Mouse (Mus musculus): ENCODE data around the gene Jmjd4.
A peak's percentile ranks its signal among the peaks of the same experiment; 100 is the strongest.

Jmjd4 gene

DNA sequence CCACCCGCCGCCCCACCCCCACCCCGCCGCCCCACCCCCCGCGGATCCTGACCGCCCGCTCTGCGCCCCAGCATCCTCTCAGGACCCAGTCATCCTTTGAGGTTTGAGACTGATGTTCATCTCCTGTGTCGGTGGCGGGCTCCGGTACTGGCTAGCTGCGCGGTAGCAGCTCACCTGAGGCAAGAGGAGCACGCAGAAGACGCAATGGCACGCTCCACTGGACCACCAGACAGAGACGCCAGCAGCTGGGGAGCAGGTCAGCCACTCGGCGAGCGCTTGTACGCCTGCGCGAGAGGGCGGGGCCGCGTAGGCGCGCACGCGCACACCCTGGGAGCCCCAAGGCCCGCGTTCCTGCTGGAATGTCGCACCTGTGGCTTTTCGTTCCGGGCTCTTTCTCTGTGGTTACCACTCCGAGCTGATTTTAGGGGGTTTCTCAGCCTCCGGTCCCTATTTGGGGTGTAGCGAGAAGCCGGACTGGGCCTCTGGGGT, at the start of gene Jmjd4:
Gene Jmjd4, plus strand, starts transcription at position 305 of the 489 bp plus-strand sequence.
- DNase-seq, result peak; percentile 92 to 95

DNA sequence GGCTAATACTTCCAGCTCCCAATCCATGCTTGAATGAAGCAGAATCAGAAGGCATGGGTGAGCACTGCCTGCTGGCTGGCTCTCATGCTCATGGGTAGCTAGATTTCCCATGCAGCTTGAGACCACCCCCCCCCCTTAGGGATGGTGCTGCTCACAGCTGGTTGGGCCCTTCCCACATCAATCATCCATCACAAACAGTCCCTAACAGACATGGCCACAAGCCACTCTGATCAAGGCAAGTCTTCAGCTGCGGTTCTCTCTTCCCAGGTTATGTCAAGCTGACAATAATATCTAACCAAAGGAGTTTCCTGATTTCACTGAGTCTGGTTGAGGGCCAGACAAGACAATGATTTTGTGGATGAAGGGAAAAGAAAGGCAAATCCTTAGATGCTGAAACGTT, 49.0 kb upstream of the Jmjd4 start:
- no peak for DNase-seq

DNA sequence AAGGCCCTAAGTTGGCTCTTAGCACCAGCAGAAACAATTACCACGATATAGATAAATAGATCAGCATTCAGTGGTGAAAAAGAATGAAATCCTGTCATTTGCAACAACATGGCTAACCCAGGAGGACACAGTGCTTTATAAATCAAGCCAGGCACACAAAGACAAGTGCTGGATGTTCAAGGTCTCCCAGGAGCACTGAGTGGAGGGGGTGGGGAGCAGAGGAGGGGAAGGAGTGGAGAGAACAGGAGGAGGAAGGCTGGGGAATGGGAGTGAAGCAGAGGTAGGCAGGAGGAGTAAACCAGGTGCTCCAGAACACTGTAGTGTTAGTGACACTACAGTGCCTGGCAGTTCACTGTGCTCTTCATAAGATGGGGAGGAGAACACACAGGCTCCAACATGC, 44.1 kb upstream of the Jmjd4 start:
- DNase-seq, result no peak

DNA sequence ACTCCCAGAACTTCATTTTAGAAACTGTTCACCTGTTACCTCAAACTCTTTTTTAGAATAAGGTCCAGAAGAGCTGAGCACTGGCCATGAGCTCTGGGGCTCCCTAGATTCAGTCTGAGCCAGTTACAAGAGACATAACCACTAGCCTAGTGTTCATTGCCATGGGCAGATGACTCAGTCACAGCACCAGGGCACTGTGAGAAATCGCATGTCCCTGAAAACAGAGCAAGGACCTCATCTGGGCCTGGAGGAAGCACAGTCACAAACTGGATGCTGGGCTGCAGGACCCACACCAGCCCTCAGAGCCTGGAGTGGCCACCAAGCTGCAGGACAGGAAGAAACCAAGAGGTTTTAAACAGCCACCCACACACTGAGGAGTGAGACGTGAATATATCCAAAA, 39.0 kb upstream of the Jmjd4 start:
- no peak for DNase-seq

DNA sequence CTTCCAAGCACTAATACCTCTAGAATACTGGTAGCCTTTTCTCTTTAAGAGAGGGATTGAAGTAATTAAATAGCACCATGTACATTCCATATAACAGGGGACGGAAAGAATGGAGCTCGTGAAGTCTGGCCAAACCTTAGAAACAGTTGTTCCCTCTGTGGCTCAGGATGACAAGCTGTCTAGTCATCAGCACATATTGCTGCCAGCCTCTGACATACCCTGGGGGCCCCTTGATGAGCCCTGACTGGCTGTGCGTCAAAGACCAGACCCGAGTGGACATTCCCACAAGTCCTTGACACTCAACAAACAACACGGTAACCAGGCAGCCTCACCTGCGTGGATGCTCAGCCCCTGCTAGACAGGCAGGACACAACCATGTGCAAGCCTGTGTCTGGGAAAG, 37.8 kb upstream of the Jmjd4 start:
- DNase-seq, result no peak

DNA sequence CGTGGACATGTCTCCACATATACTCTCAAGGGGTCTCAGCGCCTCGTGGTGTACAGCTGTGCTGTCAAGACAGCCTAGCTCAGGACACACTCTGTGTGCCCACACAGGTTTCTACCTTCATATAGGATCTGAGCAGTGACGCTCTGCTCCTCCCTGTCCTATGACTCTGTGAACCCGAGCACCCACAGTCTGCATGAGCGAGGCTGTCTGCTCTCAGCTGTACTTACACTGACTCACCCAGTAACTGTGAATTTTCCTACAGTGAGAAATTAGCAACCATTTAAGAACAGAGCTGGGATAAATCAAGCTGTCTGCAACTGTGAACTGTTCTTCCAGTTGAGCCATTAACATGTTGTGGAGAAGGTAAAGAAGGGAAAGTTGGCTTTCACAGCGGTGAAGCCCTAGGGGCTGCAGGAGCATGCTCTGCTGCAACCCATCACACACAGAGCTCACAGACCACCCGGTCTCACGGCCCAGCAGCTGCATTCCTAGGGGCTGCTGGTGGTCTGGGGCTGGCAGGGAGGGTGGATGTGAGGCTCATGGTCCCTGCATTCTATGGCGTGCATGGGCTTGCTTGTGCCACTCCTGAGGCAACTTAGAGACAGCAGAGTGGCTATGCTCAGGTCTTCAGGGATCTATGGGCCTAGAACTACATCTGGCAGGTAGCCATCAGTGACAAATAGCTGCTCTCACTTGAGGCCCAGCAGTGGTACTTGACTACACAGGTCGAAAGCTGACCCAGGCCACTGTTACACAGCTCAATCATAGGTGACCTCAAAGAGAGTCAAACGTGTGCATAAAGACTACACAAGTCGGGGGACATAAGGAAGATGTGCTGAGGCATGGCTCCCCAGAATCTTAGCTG, 36.6 kb upstream of the Jmjd4 start:
- DNase-seq, result no peak

DNA sequence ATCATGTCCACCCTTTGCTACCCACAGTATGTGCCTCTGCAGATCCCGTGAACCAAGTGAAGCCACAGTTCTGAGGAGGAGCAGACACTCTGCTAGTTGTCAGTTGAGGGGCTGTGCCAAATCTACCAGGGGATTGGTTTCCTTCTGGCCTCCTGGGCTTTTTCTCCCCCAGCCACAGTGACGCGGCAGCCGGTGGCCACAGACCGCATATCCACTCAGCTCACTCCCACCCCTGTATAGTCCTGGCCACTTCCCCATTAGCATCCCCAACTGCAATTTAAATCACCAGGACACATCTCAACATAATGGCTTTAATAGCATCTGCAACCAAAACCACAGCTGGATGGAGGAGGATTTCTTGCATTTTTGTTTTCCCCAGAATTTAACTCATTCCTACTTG, 31.1 kb upstream of the Jmjd4 start:
- DNase-seq, result no peak

DNA sequence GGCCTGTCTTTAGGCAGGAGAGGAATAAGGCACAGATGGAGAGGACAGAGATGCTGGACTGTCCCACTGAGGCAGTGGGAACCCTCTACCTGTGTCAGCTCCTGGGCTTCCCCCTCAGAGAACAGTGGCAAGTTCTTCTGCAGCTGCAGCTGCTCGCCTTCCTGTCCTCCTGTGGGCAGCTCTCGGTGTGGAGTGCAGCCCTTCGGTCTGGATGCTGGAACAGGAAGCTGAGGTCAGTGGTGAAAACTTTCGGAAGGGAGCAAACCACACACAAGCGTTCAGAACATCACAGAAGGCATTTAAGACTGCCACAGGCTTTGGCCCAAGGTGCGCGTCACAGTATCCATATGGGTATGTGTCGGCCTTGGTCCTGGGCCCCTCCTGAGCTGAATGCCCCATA, 28.4 kb upstream of the Jmjd4 start:
- DNase-seq, result peak in 1 of 2 experiments; percentile 26

DNA sequence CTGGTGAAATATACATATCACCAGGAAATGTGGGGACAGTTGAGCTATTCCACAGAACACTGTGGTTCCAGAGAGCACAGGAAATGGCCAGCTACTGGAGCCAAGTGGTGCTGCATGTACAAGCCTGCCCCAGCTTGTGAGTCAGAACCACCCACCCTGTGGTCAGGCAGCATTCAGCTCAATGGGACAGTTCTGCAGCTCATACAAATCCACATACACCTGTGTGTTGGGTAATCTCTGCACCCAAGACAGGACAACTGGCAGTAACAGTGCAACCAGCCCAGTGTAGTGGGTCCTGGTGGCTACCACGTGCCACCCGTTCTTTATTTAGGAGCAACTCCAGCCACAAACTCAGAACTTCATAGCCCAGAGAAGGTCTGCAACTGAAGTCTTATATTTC, 27.9 kb upstream of the Jmjd4 start:
- peak in 1 of 2 experiments; percentile 19 for DNase-seq

DNA sequence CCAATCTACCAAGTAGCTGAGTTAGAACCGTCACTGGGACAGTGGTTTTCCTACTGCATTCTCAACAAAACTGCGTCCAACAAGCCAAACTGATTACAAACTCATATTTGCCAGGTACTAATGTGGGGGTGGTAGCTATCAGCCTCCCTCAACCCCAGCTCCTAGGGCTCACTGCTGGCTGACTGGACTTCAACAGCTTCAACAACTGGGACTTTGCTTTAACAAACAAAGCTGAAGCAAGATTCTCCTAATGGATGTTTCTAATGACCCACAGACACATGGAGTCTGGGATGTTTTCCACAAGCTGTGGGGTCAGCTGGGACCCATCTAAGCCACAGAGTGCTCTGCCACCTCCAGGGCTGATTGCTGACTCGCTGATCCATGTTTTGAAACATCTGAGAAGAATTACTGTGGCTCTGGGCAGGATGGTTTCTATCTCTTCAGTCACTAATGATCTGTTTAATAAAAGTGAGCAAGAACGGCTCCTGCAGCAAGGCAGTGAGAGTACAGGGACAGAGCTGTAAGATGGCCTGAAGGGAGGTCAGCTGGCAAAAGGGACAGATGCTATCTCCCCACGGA, 26.7 kb upstream of the Jmjd4 start:
- no peak for DNase-seq

DNA sequence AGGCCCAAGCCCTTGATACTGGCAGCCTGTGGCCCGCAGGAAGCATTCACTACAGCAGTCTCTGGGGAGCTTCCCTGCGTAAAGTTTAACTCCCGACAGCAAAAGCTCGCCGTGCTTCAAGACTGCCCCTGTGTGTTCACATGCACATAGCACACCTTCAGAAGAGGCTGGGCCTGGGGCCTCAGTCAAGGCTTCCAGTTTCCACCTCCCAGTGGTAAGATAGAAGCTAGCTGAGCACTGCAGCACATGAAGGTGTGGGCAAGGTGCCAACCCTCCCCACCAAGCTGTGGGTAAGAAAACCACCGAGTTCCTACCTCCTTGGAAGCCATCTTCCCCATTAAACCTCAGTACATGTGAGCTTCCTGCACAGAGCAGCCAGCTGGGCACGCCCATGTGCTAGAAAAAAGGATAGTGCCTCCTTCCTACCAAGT, 24.2 kb upstream of the Jmjd4 start:
- DNase-seq, result peak in 1 of 2 experiments; percentile 23

DNA sequence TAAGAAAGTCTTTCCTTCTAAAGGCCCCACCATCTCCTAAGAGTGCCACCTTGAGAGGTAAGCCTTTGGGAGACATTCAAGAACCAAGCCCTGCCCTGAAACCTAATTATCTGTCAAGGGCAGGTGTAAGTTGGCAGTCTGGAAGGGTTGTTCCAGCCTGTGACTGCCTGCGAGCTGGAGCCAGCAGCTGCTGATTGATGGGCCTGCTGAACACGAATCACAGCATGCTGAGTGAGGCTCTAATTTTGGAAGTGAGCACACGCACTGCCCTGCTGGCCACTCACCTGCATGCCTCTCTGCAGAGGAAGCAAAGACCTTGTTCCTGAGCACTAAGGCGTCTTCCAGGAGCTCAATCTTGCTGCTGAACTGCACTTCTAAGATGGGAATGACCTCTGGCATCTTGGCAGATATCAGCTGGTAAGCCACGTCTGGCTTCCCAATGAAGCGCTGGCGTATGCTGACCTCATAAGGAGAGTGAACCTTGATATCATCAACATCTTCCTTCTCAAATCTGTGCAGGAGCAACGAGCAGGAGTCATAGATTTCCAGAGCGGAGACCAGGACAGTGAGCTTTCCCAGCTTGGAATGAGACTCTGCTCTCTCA, 21.7 kb upstream of the Jmjd4 start:
- peak; percentile 38 for DNase-seq

DNA sequence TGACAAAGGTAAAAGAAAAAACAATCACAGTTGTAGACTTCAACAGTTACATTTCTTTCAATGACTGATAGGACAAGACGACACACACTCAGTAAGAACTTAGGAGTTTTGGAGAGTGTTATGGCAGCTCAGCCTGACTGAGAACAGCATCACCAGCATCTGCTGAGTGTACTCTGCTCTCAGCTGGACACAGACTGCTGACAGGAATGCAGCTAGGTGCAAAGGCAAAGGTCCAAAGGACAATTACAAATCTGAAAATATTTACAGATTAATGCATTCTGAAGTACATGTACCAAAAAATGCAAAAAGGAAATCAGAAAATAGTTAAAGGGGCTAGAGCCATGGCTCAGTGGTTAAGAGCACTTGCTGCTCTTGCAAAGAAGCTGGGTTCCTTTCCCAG, 19.9 kb upstream of the Jmjd4 start:
- peak; percentile 21 to 41 for DNase-seq

DNA sequence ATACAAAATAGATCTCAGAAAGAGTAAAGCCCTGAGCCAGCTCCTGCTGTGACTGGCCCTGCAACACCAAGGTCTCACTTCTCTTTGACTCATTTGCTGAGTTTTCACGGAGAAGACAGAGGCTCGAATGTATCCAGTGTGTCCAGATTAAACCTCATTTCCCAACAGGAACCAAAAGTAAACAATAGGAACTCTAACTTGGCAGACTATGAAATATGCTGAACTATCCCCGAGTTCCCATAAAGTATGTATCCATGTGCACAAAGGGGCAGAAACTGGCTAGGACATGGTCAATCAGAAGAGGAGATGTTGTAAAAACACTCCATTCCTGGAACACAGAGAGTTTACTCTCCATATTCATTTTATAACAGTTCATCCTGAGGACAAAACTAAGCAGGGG, 17.6 kb upstream of the Jmjd4 start:
- DNase-seq, result peak in 1 of 2 experiments; percentile 33

DNA sequence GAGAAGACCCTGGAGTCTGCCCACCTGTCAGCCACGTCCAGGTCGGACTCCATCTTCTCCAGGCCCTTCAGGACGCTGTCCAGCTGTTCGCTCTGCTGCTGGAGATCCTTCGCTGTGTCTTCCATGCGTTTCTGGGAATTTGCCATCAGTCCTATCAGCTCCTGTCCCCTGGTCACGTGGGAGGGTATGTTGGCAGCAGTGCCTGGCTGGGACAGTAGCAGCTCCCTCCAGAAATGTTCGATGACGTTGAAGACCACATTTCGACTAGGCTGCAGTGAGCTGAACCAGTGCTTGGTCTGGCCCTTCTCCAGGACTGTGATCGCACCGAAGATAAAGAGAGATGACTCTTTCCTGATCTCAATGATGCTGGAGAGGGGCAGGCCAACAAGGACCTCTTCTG, 11.9 kb upstream of the Jmjd4 start:
- DNase-seq, result no peak

DNA sequence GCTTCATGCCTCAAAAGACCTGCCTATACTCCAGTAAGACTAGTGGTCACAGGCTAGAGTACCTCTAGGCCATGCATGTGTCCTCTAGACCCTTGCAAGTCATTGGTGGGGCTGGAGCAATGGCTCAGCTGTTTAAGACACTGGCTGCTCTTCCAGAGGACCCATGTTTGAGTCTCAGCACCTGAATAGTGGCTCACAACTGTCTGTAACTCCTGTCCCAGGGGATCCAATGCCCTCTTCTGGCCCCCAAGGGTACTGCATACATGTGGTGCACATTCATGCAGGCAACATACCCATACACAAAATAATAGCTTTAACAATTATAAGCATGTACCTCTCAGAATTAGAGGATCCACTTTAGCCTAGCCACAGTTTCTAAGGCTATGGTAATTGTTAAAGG, 6.7 kb upstream of the Jmjd4 start:
- no peak for DNase-seq

DNA sequence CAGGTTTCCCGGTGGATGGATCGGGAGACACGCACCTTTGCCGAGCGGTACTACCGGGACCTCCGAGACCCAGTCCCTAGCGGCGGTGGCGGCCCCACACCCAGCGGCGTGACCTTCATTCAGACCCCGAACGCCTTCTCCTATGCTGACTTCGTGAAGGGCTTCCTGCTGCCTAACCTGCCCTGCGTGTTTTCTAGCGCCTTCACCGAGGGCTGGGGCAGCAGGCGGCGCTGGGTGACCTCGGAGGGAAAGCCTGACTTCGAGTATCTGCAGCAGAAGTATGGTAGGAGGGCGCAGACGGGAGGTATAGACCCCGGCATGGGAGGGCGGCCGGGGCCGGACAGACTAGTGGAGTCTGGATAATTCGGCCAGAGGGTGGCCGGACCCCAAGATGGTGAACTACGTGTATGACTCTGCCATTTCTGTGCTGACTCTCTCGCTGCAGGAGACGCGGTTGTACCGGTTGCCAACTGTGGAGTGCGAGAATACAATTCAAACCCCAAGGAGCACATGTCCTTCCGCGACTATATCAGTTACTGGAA, 456 bp downstream of the Jmjd4 start:
- peak in 1 of 2 experiments; percentile 21 for DNase-seq

DNA sequence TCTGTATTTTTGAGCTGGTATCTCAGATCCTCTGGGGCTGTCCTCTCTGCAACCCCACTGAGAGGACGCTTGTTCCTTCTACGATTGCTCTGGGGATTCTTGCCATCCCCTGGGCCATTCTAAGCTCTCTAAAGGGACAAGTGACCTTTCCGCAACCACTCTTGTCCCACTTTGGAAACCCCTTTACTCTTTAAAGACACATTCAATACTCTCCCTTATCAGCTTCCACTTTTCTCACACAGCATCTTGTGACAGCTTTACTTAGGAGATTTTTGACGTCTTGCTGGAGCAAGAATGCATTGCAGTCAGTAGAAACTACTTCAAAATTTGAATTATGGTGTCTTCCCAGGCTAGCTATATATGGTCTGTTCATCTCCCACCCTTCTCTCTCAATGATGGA, 1.2 kb downstream of the Jmjd4 start, which contains the start of gene Snap47:
Gene Snap47, minus strand, starts transcription at position 101 of the 400 bp plus-strand sequence.
- DNase-seq, result no peak

DNA sequence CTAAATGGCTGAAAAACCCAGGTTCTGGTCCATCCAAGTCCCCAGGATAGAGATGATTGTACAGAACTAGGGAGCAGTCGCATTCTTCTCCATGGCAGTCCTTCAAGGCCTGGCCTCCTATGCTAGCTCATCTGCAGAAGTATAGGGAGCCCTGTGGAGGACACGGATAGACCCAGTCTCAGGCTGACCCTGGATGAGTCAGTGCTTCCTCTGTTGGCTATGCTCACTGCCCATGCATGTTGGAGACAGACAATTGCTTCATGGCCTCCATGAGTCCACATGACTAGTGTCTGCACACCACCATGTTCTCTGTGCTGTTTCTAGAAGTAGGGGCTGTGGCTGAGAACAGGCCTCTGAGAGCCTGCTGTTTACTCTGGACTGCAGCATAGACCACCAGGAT, 6.5 kb downstream of the Jmjd4 start:
- no peak for DNase-seq

DNA sequence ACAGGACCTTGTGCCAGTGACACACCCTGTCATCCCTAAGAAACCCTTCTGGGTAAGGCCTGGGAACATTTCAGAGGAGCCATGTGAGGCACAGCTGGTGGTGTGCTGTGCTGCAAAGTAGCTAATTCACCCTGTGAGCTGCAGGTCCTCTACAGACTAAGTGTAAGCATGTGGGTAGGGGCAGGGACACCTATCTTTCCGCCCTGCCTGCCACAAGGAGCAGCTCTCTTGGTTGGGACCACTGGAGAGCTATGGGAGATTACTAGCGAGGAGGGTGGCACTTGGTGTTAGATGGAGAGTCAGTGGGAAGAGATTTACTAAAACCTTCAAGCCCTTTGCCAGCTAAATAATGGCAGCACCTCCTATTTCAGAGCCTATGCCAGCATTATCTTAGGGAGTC, 7.0 kb downstream of the Jmjd4 start:
- no peak for DNase-seq

DNA sequence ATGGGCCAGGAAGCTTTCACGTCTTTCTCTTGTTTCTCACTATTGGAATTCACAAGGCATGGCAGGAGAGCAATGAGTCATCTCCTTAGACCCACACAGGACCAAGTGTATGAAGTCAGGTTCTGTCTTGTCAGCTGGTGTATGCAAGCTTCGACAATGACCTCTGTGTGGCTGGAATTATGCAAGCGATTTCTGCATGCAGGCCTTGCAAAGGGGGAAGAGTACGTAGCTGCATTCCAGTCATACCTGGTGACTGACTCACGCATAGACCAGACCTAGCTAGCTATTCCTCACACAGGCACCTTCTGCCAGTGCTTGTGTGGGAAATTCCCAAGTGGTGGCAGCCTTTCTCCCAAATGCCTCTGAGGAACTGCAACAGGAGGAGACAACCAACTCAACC, 9.1 kb downstream of the Jmjd4 start:
- peak; percentile 68 to 90 for DNase-seq

DNA sequence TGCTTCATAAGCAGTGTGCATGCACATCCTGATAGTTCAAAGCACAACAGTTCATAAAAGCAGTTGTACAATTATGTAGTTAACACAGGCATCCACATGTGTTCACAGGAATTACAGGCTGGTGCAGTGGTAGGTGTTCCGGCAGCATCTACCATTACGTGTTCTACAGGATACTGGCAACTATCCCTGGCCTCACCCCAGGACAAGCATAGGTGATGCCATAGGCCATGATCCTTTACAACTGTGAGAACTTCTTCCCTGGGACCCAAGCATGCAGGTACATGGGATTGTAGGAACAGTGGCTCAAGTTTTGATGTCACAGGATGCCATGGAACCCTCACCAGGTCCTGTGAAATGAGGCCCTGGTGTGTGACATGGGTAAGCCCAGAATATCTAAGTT, 10.6 kb downstream of the Jmjd4 start:
- DNase-seq, result no peak

All from kidney, postnatal 36 days (tissue).